Mouse (Mus musculus): ENCODE data around the gene Gm9747. TPM values are rescaled to one million over a fixed set of nuclear protein-coding genes. Genes with fewer than 3 reads are reported as not detected.

Gm9747 gene
- polyA plus RNA-seq, 1 experiment from 2014 or later: 13.3 TPM

DNA sequence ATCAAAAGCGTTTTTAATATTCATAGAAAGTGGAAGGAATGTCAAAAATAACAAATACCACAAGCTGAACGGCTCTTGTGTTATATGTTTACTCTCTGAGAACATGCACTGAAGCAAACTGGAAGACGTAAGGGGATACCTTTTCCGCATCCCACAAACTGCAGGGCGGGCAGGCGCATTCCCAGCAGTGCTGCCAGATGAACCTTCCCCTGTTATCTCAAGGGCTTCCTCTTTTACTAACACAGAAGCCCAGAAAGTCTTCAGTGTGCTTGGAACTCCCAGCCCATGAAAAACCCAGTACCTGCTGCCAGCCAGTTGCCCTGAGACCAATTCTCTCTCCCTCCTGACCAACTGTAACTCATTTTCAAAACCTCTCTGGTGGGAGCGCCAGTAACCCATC, 32.3 kb upstream of the Gm9747 start:
- no peak for TF ChIP-seq EP300 (IDR thresholded peaks at IDR 0.05)
- Histone ChIP-seq H3K4me2 (replicated peaks; ENCODE audit: low read depth, low read length) (no peak overlapping the region), H3K4me3 (ENCODE audit: low read depth, low read length) (no peak overlapping the region), H3K9me3 (ENCODE audit: low read length) (no peaks in the 10 kb centered on the region), H3K4me1 (ENCODE audit: insufficient read depth, low read depth, low read length) (peaks cover 3% of the 10 kb centered on the region; the same call in 1 of the 2 replicates), H3K27me3 (replicated peaks; ENCODE audit: insufficient read depth, low read length) (no peaks in the 10 kb centered on the region), H3K36me3 (ENCODE audit: insufficient read depth, low read length) (no peaks in the 10 kb centered on the region), H3K9ac (replicated peaks; ENCODE audit: low read depth) (no peak overlapping the region), H3K27ac (ENCODE audit: low read length) (no peak overlapping the region)
- 36% methylated on average over 7 of the region's 7 CpGs for WGBS
- peak; percentile 21 for DNase-seq (ENCODE audit: low spot score)
- ATAC-seq: no peak

DNA sequence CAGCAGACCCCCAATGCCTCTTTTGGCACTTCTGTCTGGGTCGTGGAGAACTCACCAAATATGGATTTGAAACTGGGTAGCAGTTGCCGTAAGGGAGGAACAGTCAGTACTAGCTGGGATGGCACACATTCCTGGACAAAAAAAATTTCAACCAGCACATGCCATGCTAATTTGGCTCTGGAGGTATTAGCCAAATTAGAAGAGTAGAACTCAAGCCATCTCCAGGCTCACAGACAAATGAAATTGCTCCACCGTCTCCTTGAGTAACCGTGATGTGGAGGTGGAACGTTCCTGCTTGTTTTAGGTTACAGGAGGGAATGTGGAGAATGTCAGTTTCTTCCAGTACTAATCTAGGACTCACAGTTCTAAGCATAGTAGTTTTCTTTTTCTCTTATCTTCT, 25.4 kb upstream of the Gm9747 start:
- 0 out of 2 replicates have a peak, but pooled peaks cover 2% of the 10 kb centered on the region for H3K4me1 ChIP-seq (ENCODE audit: insufficient read depth, low read depth, low read length)
- 56% methylated on average over 5 of the region's 5 CpGs for WGBS
- ATAC-seq: no peak

DNA sequence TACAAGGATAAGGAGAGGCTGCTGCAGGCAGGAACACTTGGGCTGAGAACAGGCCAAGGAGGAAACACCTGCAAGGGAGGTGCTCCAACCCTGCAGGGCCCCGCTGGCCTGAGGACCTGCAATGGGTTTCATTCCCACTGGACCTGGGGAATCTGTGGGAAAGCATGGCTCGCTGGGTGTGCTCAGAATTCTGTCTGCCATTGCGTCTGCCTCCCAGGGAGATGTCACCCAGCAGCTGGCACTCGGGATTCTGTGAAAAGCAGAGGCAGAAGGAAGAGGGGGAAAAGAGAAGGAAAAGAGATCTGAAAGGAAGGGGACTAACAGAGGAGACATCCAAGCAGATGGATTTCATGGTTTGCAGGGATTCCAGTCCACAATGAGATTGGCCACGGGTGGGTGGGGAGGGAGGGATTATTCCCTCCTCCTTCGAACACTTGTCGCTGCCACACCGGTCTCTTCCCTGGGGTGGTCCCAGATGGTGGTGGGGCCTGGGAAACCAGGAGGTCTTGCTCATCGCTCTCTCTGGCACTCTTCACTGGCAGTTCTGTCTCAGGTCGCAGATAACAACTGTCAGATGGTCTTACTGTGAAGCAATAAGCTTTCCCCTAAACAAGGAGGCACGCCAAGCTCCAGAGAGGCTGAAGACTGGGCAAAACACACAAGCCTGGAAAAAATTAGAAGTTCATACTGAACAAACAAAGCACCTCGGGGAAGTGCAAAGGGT, 12.1 kb upstream of the Gm9747 start:
- Histone ChIP-seq H3K4me1 (ENCODE audit: insufficient read depth, low read depth, low read length) (peaks cover 12% of the 10 kb centered on the region; the same call in 1 of the 2 replicates), H3K9ac (replicated peaks; ENCODE audit: low read depth) (no peak overlapping the region), H3K4me2 (replicated peaks; ENCODE audit: low read depth, low read length) (peak overlapping the region; percentile 22; the same call in 1 of the 2 replicates), H3K36me3 (ENCODE audit: insufficient read depth, low read length) (no peaks in the 10 kb centered on the region), H3K27me3 (replicated peaks; ENCODE audit: insufficient read depth, low read length) (no peaks in the 10 kb centered on the region), H3K9me3 (ENCODE audit: low read length) (no peaks in the 10 kb centered on the region), H3K27ac (ENCODE audit: low read length) (no peak overlapping the region), H3K4me3 (ENCODE audit: low read depth, low read length) (no peak overlapping the region)
- DNase-seq (ENCODE audit: low spot score) (peak; percentile 41), ATAC-seq (no peak; the same call in none of the 2 replicates)
- TF ChIP-seq EP300 (IDR thresholded peaks at IDR 0.05) (no peak), CTCF (IDR thresholded peaks at IDR 0.05) (no peak)
- WGBS: 20% methylated on average over 12 of the region's 12 CpGs

More for the DNA sequence above, 25.4 kb upstream of the Gm9747 start:
- no peaks in the 10 kb centered on the region for H3K27me3 ChIP-seq (replicated peaks; ENCODE audit: insufficient read depth, low read length)
- no peak overlapping the region for H3K27ac ChIP-seq (ENCODE audit: low read length)
- no peak for TF ChIP-seq EP300 (IDR thresholded peaks at IDR 0.05)
- TF ChIP-seq CTCF (IDR thresholded peaks at IDR 0.05): no peak
- no peak overlapping the region for H3K4me3 ChIP-seq (ENCODE audit: low read depth, low read length)
- DNase-seq (ENCODE audit: low spot score): no peak
- no peak overlapping the region for H3K9ac ChIP-seq (replicated peaks; ENCODE audit: low read depth)
- no peaks in the 10 kb centered on the region for H3K9me3 ChIP-seq (ENCODE audit: low read length)
- H3K36me3 ChIP-seq (ENCODE audit: insufficient read depth, low read length): no peaks in the 10 kb centered on the region
- no peak overlapping the region for H3K4me2 ChIP-seq (replicated peaks; ENCODE audit: low read depth, low read length)

DNA sequence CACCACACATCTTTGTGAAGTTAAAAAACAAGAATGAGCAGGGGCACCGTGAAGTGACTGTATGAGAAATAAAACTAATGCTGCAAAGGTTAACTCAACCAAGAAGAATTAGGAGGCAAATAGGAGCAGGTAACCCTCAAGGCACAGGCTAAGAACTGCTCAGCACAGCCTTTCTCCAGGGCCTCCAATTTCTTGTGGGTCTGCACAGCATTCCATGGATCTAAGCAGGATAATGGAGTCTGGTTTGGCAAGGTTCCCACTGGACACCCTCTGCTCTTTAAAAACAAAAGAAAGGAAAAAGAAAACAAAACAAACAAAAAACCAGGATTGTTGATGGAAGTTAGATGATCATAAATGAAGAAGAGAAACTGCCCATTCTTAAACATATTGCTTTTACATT, 11.4 kb upstream of the Gm9747 start:
- Histone ChIP-seq H3K4me1 (ENCODE audit: insufficient read depth, low read depth, low read length) (peaks cover 12% of the 10 kb centered on the region; the same call in 1 of the 2 replicates), H3K9ac (replicated peaks; ENCODE audit: low read depth) (no peak overlapping the region), H3K9me3 (ENCODE audit: low read length) (no peaks in the 10 kb centered on the region), H3K27me3 (replicated peaks; ENCODE audit: insufficient read depth, low read length) (no peaks in the 10 kb centered on the region), H3K4me3 (ENCODE audit: low read depth, low read length) (no peak overlapping the region), H3K27ac (ENCODE audit: low read length) (no peak overlapping the region), H3K36me3 (ENCODE audit: insufficient read depth, low read length) (no peaks in the 10 kb centered on the region), H3K4me2 (replicated peaks; ENCODE audit: low read depth, low read length) (peak overlapping the region; percentile 22; the same call in 1 of the 2 replicates)
- peak; percentile 8; the same call in 1 of the 2 replicates for ATAC-seq
- WGBS: 19% methylated on average over 1 of the region's 1 CpGs
- DNase-seq (ENCODE audit: low spot score): no peak
- TF ChIP-seq EP300 (IDR thresholded peaks at IDR 0.05) (no peak), CTCF (IDR thresholded peaks at IDR 0.05) (no peak)

DNA sequence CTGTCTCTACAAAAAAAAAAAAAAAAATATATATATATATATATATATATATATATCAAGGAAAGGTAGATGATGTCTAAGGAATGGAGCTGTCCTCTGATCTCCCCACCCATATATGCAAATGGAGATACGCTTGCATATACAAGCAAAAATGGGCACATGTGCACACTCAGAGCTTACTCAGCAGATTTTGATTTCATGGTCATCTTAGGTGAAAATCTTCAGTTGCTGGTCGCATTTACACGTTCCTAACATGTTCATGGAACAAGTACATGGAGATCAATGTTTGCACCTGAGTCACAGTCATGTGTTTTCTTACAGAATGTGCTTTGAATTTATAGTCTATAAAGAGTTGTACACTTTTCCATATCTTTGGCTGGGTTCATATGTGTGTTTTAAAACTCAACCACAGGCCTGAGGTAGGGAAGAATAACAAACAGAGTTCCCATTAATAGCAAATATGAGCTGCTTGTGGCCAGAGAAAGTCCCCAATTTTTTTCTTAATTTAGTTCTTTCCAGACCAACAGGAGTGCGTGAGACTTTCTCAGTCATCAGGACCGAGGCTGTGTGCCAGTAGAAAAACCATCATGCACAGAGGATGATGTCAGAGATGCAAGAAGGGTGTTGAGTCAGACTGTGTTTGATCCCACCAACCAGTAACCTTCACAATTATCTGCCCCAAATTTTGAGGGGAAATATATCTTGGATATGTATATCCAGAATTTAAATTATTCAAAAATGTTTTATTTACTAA, 9.7 kb upstream of the Gm9747 start:
- Histone ChIP-seq H3K27ac (ENCODE audit: low read length) (no peak overlapping the region), H3K27me3 (replicated peaks; ENCODE audit: insufficient read depth, low read length) (no peaks in the 10 kb centered on the region), H3K4me3 (ENCODE audit: low read depth, low read length) (no peak overlapping the region), H3K36me3 (ENCODE audit: insufficient read depth, low read length) (no peaks in the 10 kb centered on the region), H3K9me3 (ENCODE audit: low read length) (no peaks in the 10 kb centered on the region), H3K4me2 (replicated peaks; ENCODE audit: low read depth, low read length) (no peak overlapping the region), H3K4me1 (ENCODE audit: insufficient read depth, low read depth, low read length) (peaks cover 12% of the 10 kb centered on the region; the same call in 1 of the 2 replicates), H3K9ac (replicated peaks; ENCODE audit: low read depth) (no peak overlapping the region)
- 88% methylated on average over 5 of the region's 5 CpGs for WGBS
- DNase-seq (ENCODE audit: low spot score) (no peak), ATAC-seq (no peak)
- no peak for TF ChIP-seq CTCF (IDR thresholded peaks at IDR 0.05)
- no peak for TF ChIP-seq EP300 (IDR thresholded peaks at IDR 0.05)

DNA sequence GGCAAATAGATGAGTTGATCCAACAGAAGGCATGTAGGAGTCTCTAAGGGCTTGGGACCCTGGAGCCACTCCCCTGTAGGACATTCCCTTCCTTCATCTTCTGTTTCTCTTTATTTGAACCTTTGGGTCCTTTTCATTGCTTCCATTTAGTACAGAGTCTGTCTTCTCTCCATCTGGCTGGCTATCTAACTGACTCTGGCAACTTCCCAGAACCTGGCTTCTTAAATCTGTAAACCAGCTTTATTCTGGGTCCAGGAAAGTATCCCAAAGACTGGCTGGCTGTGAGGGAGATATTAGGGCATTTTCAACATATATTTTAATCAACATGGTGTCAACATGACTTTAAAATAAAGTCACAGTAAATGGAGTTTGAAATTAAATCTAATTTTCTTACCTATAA, 4.1 kb upstream of the Gm9747 start:
- H3K9ac ChIP-seq (replicated peaks; ENCODE audit: low read depth): no peak overlapping the region
- H3K36me3 ChIP-seq (ENCODE audit: insufficient read depth, low read length): no peaks in the 10 kb centered on the region
- no peak for TF ChIP-seq CTCF (IDR thresholded peaks at IDR 0.05)
- TF ChIP-seq EP300 (IDR thresholded peaks at IDR 0.05): no peak
- no peaks in the 10 kb centered on the region for H3K27me3 ChIP-seq (replicated peaks; ENCODE audit: insufficient read depth, low read length)
- H3K4me1 ChIP-seq (ENCODE audit: insufficient read depth, low read depth, low read length): no peaks in the 10 kb centered on the region
- H3K27ac ChIP-seq (ENCODE audit: low read length): no peak overlapping the region
- DNase-seq (ENCODE audit: low spot score) (no peak), ATAC-seq (no peak)
- no peaks in the 10 kb centered on the region for H3K9me3 ChIP-seq (ENCODE audit: low read length)
- no peak overlapping the region for H3K4me3 ChIP-seq (ENCODE audit: low read depth, low read length)
- H3K4me2 ChIP-seq (replicated peaks; ENCODE audit: low read depth, low read length): no peak overlapping the region

Data from lung, postnatal 0 days (tissue).